Mouse (Mus musculus): ENCODE results near the gene Gm17727. TPM values are rescaled to one million over a fixed set of nuclear protein-coding genes. Genes with fewer than 3 reads are reported as not detected.
"Not testable (repeated sequence)": the region's sequence is repeated elsewhere in the genome, so short reads cannot be mapped to it uniquely, and the experiment has no call there.

Gm17727 gene
- polyA plus RNA-seq (2017; shearing (Covaris generic)) = not detected

DNA sequence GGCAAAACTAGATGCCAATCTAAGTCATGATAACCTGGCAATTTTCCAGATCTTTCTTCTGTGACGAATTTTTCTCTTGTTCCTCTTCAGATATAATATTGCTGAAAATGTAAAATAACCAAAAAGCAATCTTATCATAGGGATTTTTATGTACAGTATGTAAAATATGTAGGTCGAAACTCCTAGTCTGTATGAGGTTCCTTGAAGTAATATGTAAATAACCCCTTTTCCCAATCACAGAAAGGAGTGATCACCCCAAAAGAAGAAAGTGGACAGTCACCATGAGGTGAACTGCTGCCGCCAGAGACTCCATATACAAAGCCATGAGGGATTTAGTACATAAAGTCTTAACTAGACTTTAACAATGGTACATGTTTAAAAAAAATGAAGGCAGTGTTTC lies at the start of gene Gm17727:
Gm17727 (minus strand) TSS at position 101 of the 400 bp plus-strand sequence.
- no peak for ATAC-seq

DNA sequence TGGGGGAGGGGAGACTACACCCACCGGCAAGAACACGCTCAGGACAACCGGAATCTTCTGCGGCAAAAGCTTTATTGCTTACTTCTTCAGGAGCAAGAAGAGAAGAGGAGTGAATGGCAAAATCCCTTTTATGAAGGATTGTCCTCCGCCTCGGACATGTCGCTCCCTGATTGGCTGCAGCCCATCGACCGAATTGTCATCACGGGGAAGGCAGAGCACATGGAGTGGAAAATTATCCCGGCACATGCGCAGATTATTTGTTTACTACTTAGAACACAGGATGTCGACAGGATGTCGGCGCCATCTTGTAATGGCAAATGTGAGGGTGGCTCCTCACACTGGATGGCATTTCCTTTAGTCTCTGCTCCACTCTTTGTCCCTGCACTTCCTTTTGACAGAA lies 40.0 kb upstream of the Gm17727 start:
- not testable (repeated sequence) for ATAC-seq

DNA sequence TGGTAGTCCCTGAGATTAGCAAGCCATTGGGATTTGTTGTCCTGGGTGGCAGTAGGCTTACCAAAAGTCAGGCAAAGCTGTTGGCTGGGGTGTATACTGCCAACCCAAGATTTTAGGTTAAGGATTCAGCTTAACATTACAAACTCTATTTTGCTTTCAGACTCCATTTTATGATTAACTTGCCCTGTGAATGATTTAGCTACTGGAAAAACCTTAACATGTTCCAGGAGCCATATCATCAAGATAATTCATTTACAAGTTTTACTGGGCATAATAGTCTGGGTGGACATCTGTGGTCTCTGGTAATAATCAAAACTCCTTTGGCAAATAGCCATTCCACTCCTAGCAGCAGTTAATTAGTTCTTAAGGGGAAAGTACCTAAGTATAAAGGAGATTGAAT lies 20.2 kb upstream of the Gm17727 start:
- ATAC-seq = no peak

- no peak for ATAC-seq
Measured at GRCm38 (mm10) chr9:35790001-35790400, 12.1 kb upstream of the Gm17727 start, which contains the start of the genes Gm27235 and D730048I06Rik. Gene Gm27235, minus strand, starts transcription at chr9:35790101. Gene D730048I06Rik, minus strand, starts transcription at chr9:35790112.

DNA sequence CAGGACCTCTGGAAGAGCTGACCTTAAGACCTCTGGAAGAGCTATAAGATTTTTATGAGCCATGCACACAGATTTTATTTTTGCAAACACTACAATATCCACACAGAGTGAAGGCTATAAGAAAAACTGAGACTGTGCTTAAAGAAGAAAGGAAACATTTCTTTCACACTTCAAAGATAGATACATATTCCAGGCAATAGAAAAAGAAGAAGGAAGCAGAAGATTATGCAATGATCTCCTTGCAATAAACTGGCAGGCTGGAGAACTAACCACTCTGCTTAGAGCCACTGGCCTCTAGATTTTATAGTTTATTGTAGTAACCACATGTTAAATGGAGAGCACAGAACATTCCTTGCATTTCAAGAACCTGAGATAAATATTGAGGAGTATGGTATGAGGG lies 21.1 kb downstream of the Gm17727 start:
- ATAC-seq = no peak

GRCm38 (mm10) chr9:35740749-35741148 lies 37.2 kb downstream of the Gm17727 start, which contains the start of gene Gm17677:
Gene Gm17677, plus strand, starts transcription at chr9:35741049.
- ATAC-seq = no peak

Other genes starting within 250 kb of the Gm17727 start
- gene Ddx25, start 219.6 kb downstream of the Gm17727 start, polyA plus RNA-seq (2017; shearing (Covaris generic)) = under 1 TPM; 0.11 to 0.26 (median 0.14) TPM
- gene Pus3, start 219.5 kb downstream of the Gm17727 start, polyA plus RNA-seq (2017; shearing (Covaris generic)) = 10 to 100 TPM; 16.9 to 27.8 (median 19.5) TPM
- gene Pate2, start 207.8 kb downstream of the Gm17727 start, polyA plus RNA-seq (2017; shearing (Covaris generic)) = not detected
- gene Hyls1, start 207.7 kb downstream of the Gm17727 start, polyA plus RNA-seq (2017; shearing (Covaris generic)) = 10 to 100 TPM in 1 of 3 experiments, 1 to 10 TPM in 2; 4.9 to 16.2 (median 5.7) TPM
- gene Pate4, start 166.2 kb downstream of the Gm17727 start, polyA plus RNA-seq (2017; shearing (Covaris generic)) = not detected
- gene Pate3, start 129.9 kb downstream of the Gm17727 start, polyA plus RNA-seq (2017; shearing (Covaris generic)) = not detected
- not detected for gene Pate1, start 90.7 kb downstream of the Gm17727 start, polyA plus RNA-seq (2017; shearing (Covaris generic))
- not detected for gene Gm17677, start 37.1 kb downstream of the Gm17727 start, polyA plus RNA-seq (2017; shearing (Covaris generic))
- gene Gm27235, start 12.0 kb upstream of the Gm17727 start, polyA plus RNA-seq (2017; shearing (Covaris generic)) = not detected
- gene D730048I06Rik, start 12.0 kb upstream of the Gm17727 start, polyA plus RNA-seq (2017; shearing (Covaris generic)) = not detected
- gene 9230110F15Rik, start 66.0 kb upstream of the Gm17727 start, polyA plus RNA-seq (2017; shearing (Covaris generic)) = not detected
- not detected for gene 9230113P08Rik, start 130.3 kb upstream of the Gm17727 start, polyA plus RNA-seq (2017; shearing (Covaris generic))

All from inflammation-experienced regulatory T-cells, adult 6 months (primary cell).